In genomic region chr1:88274371-88275077, GRCm38 (mm10) we compare ENCODE assay signal across 15 mouse cellular contexts. TPM values are rescaled to one million over a fixed set of nuclear protein-coding genes. Genes with fewer than 3 reads are reported as not detected.
A peak's percentile ranks its signal among the peaks of the same experiment; 100 is the strongest.
DNase-seq lines count a peak whose midpoint lies in the region; ATAC-seq and TF ChIP-seq lines count a peak whose summit lies in the region.
"Had no signal": no experiment of that assay in that cellular context is flagged by ENCODE, and none has a peak within 500 bp of the region (broad histone marks: within the 10 kb centered on the region; RNA-seq: fewer than 3 reads in every experiment).

No protein-coding gene starts in this region.

- DNase-seq in forebrain, embryonic 11.5 days (ENCODE audit: low spot score): peak; percentile 63
- peak; percentile 21 for DNase-seq in layer of hippocampus, adult 11-12 months (ENCODE audit: low spot score)
- no peak for DNase-seq in layer of hippocampus, adult 2 months (ENCODE audit: low spot score in 2 of 2)
- DNase-seq in right cerebral cortex, postnatal 25 days: peak; percentile 4
- DNase-seq in right cerebral cortex, postnatal 4 days: no peak
- peak; percentile 28 to 64 for DNase-seq in cerebellum, postnatal 25 days
- no peak for DNase-seq in frontal cortex, postnatal 14 days (ENCODE audit: low spot score in 2 of 2)
- DNase-seq: adrenal gland, adult 2 months; retina, postnatal 1 day; thymus, postnatal 4 days had no signal

- H3K27ac ChIP-seq in forebrain, embryonic 11.5 days (ENCODE audit: low read depth, low read length): no peak overlapping the region
- H3K27ac ChIP-seq in forebrain, embryonic 12.5 days: no peak overlapping the region
- H3K27ac ChIP-seq in layer of hippocampus, adult 2 months: no peak overlapping the region
- H3K27ac ChIP-seq: embryonic facial prominence, embryonic 12.5 days; liver, embryonic 14.5 days had no signal

- ATAC-seq in forebrain, embryonic 11.5 days (replicated peaks; ENCODE audit: low FRiP score): no peak
- no peak for ATAC-seq in forebrain, embryonic 12.5 days (ENCODE audit: low FRiP score)

- no peak overlapping the region for H3K4me2 ChIP-seq in forebrain, embryonic 11.5 days (ENCODE audit: low read depth, low read length, severe bottlenecking)
- H3K4me2 ChIP-seq in forebrain, embryonic 12.5 days: no peak overlapping the region

- no peak overlapping the region for H3K4me3 ChIP-seq in forebrain, embryonic 11.5 days (ENCODE audit: low read depth, low read length)
- H3K4me3 ChIP-seq in forebrain, embryonic 12.5 days (replicated peaks): no peak overlapping the region
- H3K4me3 ChIP-seq in layer of hippocampus, adult 2 months: no peak overlapping the region
- H3K4me3 ChIP-seq: embryonic facial prominence, embryonic 12.5 days had no signal

- 76% methylated on average over 11 of the region's 11 CpGs for WGBS in forebrain, embryonic 11.5 days
- 75% methylated on average over 11 of the region's 11 CpGs for WGBS in forebrain, embryonic 12.5 days

- H3K9ac ChIP-seq in forebrain, embryonic 11.5 days (ENCODE audit: low read length): no peak overlapping the region
- no peak overlapping the region for H3K9ac ChIP-seq in forebrain, embryonic 12.5 days

- TF ChIP-seq CTCF in layer of hippocampus, adult 2 months (conservative IDR thresholded peaks at IDR 0.05): no peak

- peaks cover 32% of the 10 kb centered on the region for H3K36me3 ChIP-seq in forebrain, embryonic 11.5 days (ENCODE audit: control insufficient read depth, insufficient read depth, low read length)
- peaks cover 55% of the 10 kb centered on the region for H3K36me3 ChIP-seq in forebrain, embryonic 12.5 days (replicated peaks)

- peaks cover 8% of the 10 kb centered on the region for H3K4me1 ChIP-seq in forebrain, embryonic 11.5 days (replicated peaks; ENCODE audit: control insufficient read depth, insufficient read depth, low read length)
- peaks cover 24% of the 10 kb centered on the region for H3K4me1 ChIP-seq in forebrain, embryonic 12.5 days

- no peaks in the 10 kb centered on the region for H3K27me3 ChIP-seq in forebrain, embryonic 11.5 days (ENCODE audit: control insufficient read depth, insufficient read depth, low read length)
- no peaks in the 10 kb centered on the region for H3K27me3 ChIP-seq in forebrain, embryonic 12.5 days
- H3K27me3 ChIP-seq: embryonic facial prominence, embryonic 12.5 days had no signal

- H3K9me3 ChIP-seq in forebrain, embryonic 11.5 days (ENCODE audit: control insufficient read depth, low read length): peaks cover 4% of the 10 kb centered on the region; the same call in 1 of the 2 replicates
- no peaks in the 10 kb centered on the region; the same call in 1 of the 2 replicates for H3K9me3 ChIP-seq in forebrain, embryonic 12.5 days
- H3K9me3 ChIP-seq: embryonic facial prominence, embryonic 12.5 days had no signal

RNA-seq across cellular contexts. Expression of gene Hjurp, which starts 2.9 kb away (rescaled TPM):
- polyA plus RNA-seq in forebrain, embryonic 11.5 days (2014; fragmentation: Nextera tagmentation; extraction: Ambion mirVana): 221 and 223 TPM in 2 replicates
- 209 and 210 TPM in 2 replicates for polyA plus RNA-seq in forebrain, embryonic 12.5 days (2016; fragmentation: Nextera tagmentation; extraction: Ambion mirVana)
- total RNA-seq in layer of hippocampus, adult 2 months (2021): 10 to 100 TPM; 31.9 to 35.3 TPM

RNA-seq across cellular contexts. Expression of gene Trpm8, which starts 2.9 kb away (rescaled TPM):
- not detected in 2 replicates for polyA plus RNA-seq in forebrain, embryonic 11.5 days (2014; fragmentation: Nextera tagmentation; extraction: Ambion mirVana)
- polyA plus RNA-seq in forebrain, embryonic 12.5 days (2016; fragmentation: Nextera tagmentation; extraction: Ambion mirVana): not detected in 2 replicates
- total RNA-seq in layer of hippocampus, adult 2 months (2021): under 1 TPM in 1 of 2 experiments, not detected in 1; 0.12 TPM
- total RNA-seq: adrenal gland, adult 2 months had no signal
- polyA plus RNA-seq: adrenal gland, adult 2 months; embryonic facial prominence, embryonic 12.5 days; kidney, embryonic 14.5 days; liver, embryonic 14.5 days; neural tube, embryonic 11.5 days had no signal

RNA-seq across cellular contexts. Expression of gene Mroh2a, which starts 47.7 kb away (rescaled TPM):
- polyA plus RNA-seq in forebrain, embryonic 11.5 days (2014; fragmentation: Nextera tagmentation; extraction: Ambion mirVana): 2.5 and 3.0 TPM in 2 replicates
- 1.4 and 1.7 TPM in 2 replicates for polyA plus RNA-seq in forebrain, embryonic 12.5 days (2016; fragmentation: Nextera tagmentation; extraction: Ambion mirVana)
- under 1 TPM in 1 of 2 experiments, not detected in 1; 0.38 TPM for total RNA-seq in layer of hippocampus, adult 2 months (2021)

Comparison
In these comparisons a context has a peak if more than half of its experiments do, and no peak if none do; other contexts are left out.
1. DNase-seq: peak in forebrain, embryonic 11.5 days (single experiment), layer of hippocampus, adult 11-12 months (single experiment), right cerebral cortex, postnatal 25 days (single experiment) and cerebellum, postnatal 25 days (2 of 2); none in layer of hippocampus, adult 2 months (0 of 2), right cerebral cortex, postnatal 4 days (single experiment) and frontal cortex, postnatal 14 days (0 of 2).